Mouse (Mus musculus): ENCODE results near the gene 1700069L16Rik. TPM values are rescaled to one million over a fixed set of nuclear protein-coding genes. Genes with fewer than 3 reads are reported as not detected.

1700069L16Rik gene
- total RNA-seq, 2 experiments from 2014 or later, result not detected

DNA sequence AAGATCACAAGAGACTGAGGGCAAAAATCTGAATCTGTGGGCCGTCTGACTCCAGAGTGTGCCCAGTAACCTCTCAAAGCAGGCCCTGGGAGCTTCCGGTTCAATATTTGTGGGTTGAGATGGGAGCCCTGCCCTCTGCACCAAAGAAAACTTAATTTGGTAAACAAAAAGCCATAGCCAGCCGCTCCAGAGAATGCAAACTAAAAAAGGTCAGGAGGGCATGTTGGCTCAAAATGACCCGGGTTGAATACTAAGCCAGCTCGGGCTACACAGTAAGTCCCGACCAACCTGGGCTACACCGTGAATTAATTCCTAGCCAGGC is 10.4 kb upstream of the 1700069L16Rik start:
- ATAC-seq (replicated peaks; ENCODE audit: poor library complexity, severe bottlenecking), result no peak

DNA sequence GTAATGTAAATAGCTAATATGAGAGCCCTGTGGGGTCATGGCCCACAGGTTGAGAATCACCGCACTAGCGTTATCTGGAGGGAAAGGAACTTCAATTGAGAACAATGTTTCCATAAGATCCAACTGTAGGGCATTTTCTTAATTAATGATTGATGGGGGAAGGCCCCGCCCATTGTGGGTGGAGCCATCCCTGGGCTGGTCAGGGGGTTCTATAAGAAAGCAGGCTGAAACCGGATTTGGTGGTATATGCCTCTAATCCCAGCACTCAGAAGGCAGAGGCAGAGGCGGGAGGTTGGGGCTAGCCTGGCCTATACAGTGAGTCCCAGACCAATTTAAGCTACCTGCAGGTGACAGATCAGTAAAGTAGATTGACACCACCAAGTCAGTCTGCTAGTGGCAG is 9.8 kb upstream of the 1700069L16Rik start:
- ATAC-seq (replicated peaks; ENCODE audit: poor library complexity, severe bottlenecking), result no peak

DNA sequence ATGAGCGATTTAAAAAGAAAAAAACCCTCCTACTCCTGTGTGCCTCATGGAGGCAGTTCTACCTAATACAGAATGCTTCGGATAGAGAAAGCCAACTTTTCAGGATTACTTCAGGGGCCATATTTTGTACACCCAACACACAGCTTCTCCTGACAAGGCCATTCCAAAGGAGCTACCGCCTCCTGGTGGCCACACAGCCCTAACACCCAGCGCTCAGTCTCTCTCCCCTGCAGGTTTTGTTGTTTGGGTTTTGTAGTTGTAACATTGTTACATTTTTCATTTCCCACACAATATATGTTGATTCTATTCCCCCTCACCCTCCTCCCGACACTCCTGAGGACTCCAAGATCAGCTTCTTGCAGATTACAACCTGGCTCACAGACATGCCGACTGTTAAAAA is 7.6 kb upstream of the 1700069L16Rik start:
- no peak for ATAC-seq (replicated peaks; ENCODE audit: poor library complexity, severe bottlenecking)

DNA sequence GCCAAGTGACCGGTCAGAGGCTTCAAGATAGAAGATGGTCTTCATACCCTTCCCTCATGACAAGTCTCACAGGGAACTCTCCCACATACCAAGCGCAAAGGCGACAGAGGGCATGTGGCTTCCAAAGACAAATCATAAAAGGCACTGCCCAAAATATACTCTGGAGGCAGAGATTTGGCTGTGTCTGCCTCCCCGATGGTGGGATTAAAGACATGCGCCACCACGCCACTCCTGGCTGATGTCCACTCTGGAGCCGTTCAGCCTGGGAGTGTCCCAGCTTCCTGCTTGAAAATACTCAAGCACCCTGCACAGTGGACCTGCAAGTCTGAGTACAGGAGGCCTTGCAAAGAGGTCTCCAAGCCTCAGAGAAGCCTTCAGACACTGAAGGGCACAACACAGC is 6.6 kb upstream of the 1700069L16Rik start:
- ATAC-seq (replicated peaks; ENCODE audit: poor library complexity, severe bottlenecking), result no peak

DNA sequence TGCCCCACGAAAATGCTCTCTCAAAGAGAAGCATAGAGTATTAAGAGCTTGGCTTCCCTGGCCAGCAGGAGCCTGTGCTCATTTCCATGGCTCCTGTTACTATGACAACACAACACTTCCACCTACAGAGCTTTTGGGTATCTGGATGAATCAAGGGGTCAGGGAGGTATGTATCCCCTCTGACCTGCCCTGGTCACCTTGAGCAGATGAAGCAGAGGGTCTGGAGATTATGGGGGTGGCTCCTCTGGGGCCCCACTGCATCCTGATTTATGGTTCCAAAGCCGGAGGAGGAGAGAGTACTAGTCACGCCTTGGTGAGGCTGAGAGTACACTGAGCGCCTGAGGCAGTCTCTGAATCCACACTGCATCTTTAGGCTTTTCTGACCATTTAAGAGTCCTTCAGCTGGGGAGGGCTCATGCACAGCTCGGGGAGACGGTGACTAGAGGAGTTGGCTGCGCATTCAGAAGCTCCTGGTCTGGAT is 6.1 kb upstream of the 1700069L16Rik start:
- ATAC-seq (replicated peaks; ENCODE audit: poor library complexity, severe bottlenecking), result no peak

GRCm38 (mm10) chr5:113728691-113729090 is 4.1 kb upstream of the 1700069L16Rik start:
- no peak for ATAC-seq (replicated peaks; ENCODE audit: poor library complexity, severe bottlenecking)

DNA sequence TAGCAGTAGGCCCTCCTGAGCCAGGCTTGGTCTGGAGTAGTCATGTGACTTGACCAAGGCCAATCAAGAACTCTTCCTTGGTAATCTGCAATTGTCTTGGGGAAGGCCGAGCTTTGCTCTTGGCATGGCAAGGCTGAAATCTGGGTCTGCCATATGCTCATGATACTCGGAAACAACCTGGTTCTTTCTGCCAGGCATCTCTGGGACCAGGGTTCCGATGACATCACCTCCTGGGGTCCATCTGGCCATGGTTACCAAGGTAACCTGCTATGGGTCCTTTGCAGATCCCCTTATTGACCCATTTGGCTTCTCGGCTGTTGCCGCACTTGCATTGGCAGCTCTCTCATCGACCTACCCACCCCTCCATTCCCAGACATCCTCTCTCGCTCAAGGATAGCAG is 3.4 kb upstream of the 1700069L16Rik start:
- ATAC-seq (replicated peaks; ENCODE audit: poor library complexity, severe bottlenecking), result no peak

DNA sequence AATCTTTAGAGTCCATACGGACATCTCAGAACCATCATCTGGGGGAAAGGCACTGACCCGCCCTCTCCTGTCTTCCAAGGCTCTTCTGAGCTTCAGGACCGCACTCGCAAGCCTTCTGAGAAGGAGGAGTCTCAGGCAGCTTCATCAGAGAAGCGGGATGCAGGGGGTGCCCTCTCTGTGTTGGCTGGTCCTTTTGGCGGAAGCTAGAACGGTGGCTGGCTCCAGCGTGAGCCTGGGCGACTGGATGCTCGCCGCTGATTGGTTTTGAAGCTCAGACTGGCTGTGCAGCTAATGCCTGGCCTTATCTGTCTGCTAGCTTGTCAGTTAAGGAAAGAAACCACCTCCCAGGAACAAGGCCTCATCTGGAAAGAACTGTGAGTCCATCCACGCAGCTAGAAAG is 2.7 kb upstream of the 1700069L16Rik start:
- no peak for ATAC-seq (replicated peaks; ENCODE audit: poor library complexity, severe bottlenecking)

DNA sequence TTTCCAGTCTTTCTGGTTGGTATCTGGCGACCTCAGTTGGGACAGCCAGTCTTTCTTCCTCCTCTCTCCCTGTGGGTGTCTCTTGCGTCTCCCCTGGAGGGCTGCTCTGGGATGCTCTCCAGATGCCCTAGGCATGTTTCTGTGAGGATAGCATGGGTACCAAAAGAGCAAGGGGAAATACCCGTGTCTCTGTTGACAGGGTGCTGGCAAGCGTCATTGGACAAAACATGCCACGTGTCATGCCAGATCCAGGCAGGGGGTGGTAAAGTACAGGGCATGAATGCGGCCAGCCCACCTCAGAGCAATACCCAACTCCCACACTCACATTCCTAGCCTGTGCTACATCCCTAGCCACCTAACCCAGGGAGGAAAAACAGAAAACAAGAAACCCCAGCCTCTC is 2.0 kb upstream of the 1700069L16Rik start:
- ATAC-seq (replicated peaks; ENCODE audit: poor library complexity, severe bottlenecking), result no peak

GRCm38 (mm10) chr5:113725417-113725816 is 845 bp upstream of the 1700069L16Rik start:
- ATAC-seq (replicated peaks; ENCODE audit: poor library complexity, severe bottlenecking), result no peak

DNA sequence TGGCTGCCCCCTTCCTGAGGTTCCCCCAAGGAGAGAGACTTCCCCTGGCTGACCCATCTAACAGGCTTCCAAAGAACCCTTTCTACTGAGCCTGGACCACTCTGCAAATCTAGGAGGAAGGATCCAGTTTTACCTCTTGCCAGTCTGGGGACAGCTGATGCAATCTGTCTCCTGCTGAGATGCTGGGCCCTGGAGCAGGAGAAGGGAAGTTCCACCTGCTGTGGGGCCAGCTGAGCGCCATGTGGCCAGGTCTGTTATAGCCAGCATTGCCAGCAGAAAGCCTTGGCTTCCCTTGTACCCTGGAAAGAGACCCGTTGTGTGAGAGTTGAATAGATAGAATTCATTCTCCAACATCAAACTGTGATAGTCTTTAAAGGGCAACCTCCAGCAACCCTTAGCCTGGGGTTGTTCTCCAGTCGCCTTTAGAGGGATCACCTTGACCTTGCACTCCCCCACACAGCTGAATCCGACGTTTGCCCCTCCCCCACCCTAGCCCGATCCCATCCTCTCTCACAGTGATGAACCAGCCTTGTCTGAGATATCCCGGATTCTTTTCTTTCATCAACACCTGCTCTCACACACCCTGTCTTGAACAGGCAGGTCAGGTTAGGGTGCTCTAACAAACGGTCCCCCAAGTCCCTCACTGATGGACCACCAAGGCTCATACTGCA is 870 bp downstream of the 1700069L16Rik start:
- ATAC-seq (replicated peaks; ENCODE audit: poor library complexity, severe bottlenecking), result no peak

GRCm38 (mm10) chr5:113722224-113723013 is 2.2 kb downstream of the 1700069L16Rik start:
- no peak for ATAC-seq (replicated peaks; ENCODE audit: poor library complexity, severe bottlenecking)

DNA sequence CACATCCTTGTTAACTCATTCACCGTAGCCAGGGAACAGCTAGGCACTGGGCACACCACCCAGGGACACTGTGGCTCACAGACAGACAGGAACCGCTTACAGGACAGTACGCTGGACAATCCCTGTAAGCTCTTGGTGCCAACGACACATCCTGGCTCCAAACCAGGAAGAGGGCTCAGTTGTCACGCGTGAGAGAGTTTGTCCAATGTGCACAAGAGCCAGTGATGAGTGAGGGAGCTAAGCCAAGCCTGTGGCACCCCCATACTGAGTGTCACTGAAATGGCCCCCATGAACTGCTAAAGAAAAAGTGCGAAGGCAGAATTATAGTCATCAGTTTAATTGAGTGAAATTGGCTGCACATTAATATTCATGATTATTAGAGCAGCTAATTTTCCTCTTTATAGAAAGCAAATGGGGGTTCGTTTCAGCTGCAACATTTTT is 5.3 kb downstream of the 1700069L16Rik start:
- no peak for ATAC-seq (replicated peaks; ENCODE audit: poor library complexity, severe bottlenecking)

DNA sequence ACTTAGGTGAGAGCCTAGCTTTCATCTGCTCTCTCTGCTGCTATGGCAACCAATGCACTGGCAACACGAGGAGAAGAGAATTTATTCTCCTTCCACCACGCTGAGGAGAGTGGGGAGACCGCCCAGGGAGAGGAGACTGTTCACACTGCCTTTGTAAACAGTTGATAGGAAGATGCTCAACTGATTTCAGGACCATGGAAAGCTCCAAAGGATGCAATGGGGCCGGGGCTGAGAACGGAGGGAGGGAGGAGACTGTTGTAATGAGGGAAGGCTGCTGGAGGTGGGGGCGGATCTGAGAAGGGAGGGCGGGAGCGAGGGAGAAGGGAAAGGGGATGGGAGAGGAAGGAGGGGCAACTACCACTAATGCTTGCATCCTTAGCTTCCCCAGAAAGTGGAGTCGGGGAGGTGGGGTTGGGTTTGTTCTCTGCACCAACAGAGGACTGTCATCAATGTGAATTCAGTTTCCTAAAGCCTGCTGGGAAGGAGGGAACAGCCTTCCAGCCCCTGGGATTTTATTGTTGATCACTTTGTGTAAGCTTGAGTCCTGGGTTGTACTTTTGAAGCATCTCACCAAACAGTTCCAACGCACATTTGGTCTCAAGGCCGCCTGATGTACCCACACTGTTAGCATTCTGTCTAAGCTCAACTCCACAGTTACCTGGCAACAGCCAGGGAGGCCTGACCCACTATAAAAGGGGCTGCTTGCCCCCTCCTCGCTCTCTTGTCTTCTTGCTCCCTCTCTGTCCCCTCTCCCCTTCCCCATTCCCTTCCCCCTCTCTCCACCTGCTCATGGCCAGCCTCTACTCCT is 7.8 kb downstream of the 1700069L16Rik start:
- ATAC-seq (replicated peaks; ENCODE audit: poor library complexity, severe bottlenecking), result peak; percentile 55

- no peak for ATAC-seq (replicated peaks; ENCODE audit: poor library complexity, severe bottlenecking)
Measured at GRCm38 (mm10) chr5:113712861-113713260, 11.7 kb downstream of the 1700069L16Rik start.

DNA sequence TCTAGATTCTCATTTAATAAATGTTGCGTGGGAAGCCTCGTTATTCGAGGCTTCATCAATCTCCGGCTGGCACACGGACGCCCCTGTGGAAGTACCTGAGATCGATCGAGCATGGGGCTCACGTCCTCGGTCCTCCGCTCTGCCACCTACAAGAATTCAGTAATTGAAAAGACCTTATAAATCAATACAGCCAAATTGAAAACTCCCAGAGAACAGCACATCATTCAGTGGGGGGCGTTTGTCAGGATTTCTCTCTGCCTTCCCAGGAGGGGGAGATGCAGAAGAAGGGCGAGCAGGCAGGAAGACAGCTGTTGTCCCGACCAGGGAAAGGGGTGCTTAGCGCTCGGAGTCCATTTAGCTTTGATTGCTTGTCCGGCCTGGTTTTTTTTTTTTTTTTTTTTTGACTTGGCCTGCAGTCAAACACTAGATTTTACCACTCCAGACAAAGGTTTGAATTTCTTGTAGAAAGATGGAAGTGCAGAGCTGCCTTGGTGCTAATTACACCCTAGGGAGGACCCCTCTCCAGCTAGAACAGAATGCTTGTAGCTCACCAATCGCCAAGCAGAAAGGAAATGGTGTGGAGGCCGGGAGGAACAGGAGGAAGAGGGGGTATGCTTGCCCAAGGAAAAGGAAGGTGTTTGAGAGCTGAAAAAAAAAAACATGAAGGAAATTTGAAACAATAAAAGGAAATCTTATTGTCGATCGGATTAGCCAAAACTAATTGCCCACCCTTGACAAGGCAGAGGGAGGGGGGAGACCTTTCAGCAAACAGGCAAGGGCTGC is 20.6 kb downstream of the 1700069L16Rik start:
- ATAC-seq (replicated peaks; ENCODE audit: poor library complexity, severe bottlenecking), result no peak

DNA sequence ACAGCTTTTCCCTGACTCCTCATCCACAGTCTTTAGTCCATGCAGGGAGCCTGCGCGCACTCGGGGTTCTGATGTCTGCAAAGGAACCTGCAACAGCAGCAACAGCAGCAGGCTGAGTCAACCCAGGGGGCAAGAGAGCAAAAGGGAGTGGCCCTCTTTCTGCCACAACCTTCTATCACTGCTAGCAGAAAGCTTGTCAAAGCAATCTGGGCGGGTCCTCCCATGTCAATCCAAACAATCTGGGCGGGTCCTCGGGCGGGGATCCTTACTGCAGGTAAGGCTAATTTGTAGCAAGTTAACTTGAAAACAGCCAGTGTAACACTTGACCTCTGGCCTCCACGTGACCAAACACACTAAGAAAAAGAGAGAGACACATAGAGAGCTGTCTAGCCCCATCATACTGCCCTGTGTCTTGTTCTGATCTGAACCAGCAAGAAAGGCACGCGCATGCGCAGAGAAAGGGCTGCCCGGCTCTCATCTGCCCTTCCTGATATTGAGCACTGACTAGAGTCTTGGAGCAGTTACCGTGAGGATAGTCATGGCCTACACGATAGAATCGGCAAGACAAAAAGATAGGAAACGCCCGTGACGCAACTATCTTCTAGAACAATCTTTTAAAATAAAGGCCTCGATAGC is 24.1 kb downstream of the 1700069L16Rik start:
- no peak for ATAC-seq (replicated peaks; ENCODE audit: poor library complexity, severe bottlenecking)

GRCm38 (mm10) chr5:113694415-113694814 is 30.2 kb downstream of the 1700069L16Rik start:
- ATAC-seq (replicated peaks; ENCODE audit: poor library complexity, severe bottlenecking), result no peak

DNA sequence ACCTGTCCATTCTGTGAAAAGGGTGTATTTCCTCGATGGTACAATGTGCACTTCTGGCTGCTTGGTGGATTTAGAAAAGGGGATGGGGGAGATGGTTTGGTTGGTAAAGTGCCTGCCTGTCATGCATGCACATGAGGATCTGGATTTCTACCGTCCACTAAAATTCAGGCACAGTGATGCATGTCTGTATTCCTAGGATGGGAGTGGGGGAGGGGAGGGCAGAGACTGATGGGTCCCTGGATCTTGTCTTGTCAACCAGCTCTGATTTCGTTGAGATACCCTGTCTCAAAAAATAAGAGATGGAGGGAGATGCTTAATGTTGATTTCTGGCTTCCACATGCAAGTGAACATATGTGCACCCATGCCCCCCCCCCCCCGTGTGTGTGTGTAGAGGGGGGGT is 30.6 kb downstream of the 1700069L16Rik start:
- ATAC-seq (replicated peaks; ENCODE audit: poor library complexity, severe bottlenecking), result no peak
